Comparison of ENCODE assay signal across 19 mouse cellular contexts in the genomic region with DNA sequence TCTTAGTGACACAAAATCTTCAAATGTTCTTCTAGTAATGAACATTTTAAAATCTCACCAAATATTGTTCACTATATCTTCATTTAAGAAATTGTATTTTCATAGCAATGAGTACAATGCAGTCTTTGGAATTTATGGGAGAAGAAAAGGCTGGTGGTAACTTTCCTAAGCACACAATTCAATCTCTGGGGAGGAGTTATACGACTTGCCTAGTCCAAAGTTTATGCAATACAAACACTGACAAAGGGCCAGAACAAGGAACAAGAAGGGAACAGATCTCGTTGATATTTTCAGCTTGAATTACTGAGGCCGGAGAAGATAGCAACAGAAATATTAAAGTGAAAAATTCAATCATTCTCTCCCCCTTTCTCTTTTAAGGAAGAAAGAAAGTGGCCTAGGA.
"Had no signal": no experiment of that assay in that cellular context is flagged by ENCODE, and none has a peak within 500 bp of the region (broad histone marks: within the 10 kb centered on the region; RNA-seq: fewer than 3 reads in every experiment).

No protein-coding gene starts in this region.

- H3K27ac ChIP-seq: midbrain, embryonic 10.5 days; midbrain, embryonic 12.5 days; neural tube, embryonic 12.5 days; stomach, embryonic 15.5 days; stomach, postnatal 0 days had no signal

- H3K4me1 ChIP-seq: midbrain, embryonic 10.5 days; midbrain, embryonic 12.5 days; neural tube, embryonic 12.5 days; stomach, embryonic 15.5 days had no signal

- H3K36me3 ChIP-seq: midbrain, embryonic 10.5 days; midbrain, embryonic 12.5 days; neural tube, embryonic 12.5 days; stomach, embryonic 15.5 days had no signal

- H3K4me3 ChIP-seq: midbrain, embryonic 10.5 days; midbrain, embryonic 12.5 days; myocyte; neural tube, embryonic 12.5 days; stomach, embryonic 15.5 days had no signal

- ATAC-seq: midbrain, embryonic 16.5 days had no signal

- H3K4me2 ChIP-seq: lung, embryonic 14.5 days; midbrain, embryonic 12.5 days; neural tube, embryonic 12.5 days; stomach, embryonic 15.5 days had no signal

- H3K9me3 ChIP-seq: midbrain, embryonic 10.5 days; midbrain, embryonic 12.5 days; neural tube, embryonic 12.5 days; stomach, embryonic 15.5 days had no signal

- H3K9ac ChIP-seq: lung, embryonic 14.5 days; midbrain, embryonic 12.5 days; neural tube, embryonic 12.5 days; stomach, embryonic 15.5 days had no signal

- H3K27me3 ChIP-seq: midbrain, embryonic 12.5 days; neural tube, embryonic 12.5 days; stomach, embryonic 15.5 days had no signal

- DNase-seq: lung, adult 18-20 months; lung, embryonic 14.5 days; lung, postnatal 10 days; lung, postnatal 4 days; midbrain, embryonic 14.5 days; retina, postnatal 1 day; right cerebral cortex, adult 18-20 months; right cerebral cortex, postnatal 25 days; right cerebral cortex, postnatal 4 days; thymus, adult 2 months; thymus, postnatal 25 days; thymus, postnatal 4 days had no signal
